Mouse (Mus musculus) layer of hippocampus, adult 8-10 months (tissue): ENCODE data around the gene Plch1. TPM values are rescaled to one million over a fixed set of nuclear protein-coding genes. Genes with fewer than 3 reads are reported as not detected.
A peak's percentile ranks its signal among the peaks of the same experiment; 100 is the strongest.

ENCODE experiments used
- DNase-seq, 2 experiments: peaks; one replicate each; pipeline ENCODE4 v3.0.0; 2022; ENCODE audit warnings: low spot score in 2 of 2
- total RNA-seq, 4 experiments: library from RNA; stranded (reverse); gene quantifications; 2 replicates each; pipeline ENCODE4 v1.2.4; 2022

Plch1 gene
- total RNA-seq = 1 to 10 TPM; 5.5 to 8.3 (median 7.0) TPM

DNA sequence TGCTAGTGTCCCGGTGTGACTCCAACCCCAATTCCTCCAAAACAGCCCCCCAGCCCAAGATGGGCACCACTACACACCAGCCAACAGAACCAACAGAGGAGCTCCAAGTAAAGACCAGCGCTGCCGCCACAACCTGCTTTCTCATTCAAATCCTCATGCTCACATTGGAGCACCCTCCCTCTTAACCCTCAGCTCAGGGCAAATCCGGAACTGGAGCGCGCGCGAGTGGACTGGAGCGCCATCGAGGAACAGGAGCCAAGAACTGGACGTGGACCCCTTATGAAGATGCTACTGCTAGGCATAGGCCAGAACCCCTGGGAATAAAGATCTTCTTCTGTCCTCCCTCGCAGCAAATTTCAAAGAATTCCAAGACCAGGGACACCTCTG is at the start of gene Plch1:
Gene Plch1 (minus strand): TSS at position 164 of the 387 bp plus-strand sequence.
- peak in 1 of 2 experiments; percentile 13 for DNase-seq

DNA sequence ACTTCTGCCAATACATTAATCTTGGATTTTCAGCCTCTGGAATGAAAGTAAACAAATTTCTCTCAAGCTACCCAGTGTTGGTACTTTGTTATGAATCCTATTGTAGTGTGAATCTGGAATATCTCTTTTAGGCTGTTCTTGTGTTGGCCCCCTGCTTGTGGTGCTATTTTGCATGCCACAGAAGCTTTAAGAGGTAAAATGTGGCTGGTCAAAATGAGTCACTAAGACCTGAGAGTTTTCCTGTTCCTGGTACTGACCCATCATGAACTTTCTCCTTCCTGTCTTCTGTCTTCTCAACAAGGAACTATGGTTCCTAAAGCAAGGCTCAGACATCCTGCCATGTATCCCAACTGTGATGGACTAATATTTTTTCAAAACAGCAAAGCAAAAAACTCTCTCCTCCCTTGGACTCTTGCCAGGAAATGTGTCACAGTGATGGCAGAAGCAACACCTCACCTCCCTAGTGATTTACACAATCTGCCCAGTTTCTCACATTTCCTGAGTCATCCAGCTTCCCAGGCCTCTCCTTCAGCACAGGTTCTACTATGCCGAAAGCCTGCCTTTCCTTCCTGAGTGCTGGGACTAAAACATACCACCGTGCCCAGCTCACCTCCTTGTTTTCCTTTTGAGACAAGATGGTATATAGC is 42.1 kb upstream of the Plch1 start:
- peak; percentile 25 to 35 for DNase-seq

DNA sequence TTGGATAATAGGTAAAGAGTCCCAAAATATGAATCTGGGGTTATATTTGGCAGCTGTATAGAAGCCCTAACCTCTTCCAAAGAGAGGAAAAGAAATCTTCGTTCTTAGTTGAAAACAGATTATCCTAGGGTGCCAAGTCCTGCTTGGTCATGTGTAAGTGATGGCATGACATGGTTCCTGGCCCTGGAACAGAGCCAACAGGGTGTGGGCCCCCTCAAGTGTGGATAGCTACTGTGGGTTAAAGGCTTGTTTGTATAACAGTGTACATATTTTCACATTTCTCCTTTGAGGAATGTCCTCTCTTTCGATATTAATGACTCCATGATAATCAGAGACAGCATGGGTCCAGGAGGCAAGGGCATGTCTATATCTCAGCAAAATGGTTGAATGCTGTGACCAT is 39.7 kb upstream of the Plch1 start:
- no peak for DNase-seq

DNA sequence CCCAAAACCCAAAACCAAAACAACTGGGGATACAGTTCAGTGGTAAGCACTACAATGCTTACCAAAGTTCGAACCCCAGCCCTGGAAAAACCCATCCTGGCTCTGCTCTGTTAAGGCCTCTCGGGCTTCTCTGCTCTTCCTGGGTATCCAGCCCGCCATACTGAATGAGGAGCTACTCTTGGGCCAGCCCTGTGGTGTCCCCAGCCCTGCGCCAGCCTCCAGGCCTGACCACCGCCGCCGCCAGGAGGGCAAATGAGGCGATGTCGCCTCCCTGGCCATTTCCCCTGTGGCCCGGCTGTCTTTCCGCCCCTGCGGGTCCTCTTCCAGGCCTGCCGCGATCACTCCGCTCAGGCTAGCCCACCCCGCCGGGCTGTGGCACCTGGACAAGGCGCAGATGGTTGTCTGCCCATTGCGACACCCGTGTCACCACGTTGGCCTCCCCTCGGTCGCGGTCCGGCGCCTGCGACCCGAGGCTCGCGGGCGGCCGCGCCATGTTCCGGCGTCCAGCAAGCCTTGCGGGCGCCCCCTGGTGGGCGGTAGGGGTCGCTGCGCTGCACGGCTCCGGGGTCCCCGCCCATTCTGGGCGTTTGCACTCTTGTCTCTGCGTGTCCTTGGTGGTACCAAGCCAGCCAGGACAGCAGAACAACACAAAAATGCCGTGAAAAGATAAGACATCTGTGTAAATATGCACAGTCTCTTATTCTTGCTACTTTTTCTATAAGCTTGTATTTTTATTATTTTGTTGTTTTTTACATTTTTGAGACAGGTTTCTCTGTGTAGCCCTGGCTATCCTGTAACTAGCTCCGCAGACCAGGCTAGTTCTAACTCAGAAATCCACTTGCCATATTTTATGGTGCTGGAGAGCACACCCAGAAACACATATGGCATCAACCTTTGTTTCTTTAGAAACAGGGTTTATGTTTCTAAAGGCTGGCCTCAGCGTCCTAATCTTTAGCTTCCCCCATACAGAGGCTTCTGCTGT is 29.9 kb upstream of the Plch1 start, which contains the start of gene E130311K13Rik:
Gene E130311K13Rik (minus strand): TSS at position 595 of the 982 bp plus-strand sequence.
- peak; percentile 76 to 92 for DNase-seq

DNA sequence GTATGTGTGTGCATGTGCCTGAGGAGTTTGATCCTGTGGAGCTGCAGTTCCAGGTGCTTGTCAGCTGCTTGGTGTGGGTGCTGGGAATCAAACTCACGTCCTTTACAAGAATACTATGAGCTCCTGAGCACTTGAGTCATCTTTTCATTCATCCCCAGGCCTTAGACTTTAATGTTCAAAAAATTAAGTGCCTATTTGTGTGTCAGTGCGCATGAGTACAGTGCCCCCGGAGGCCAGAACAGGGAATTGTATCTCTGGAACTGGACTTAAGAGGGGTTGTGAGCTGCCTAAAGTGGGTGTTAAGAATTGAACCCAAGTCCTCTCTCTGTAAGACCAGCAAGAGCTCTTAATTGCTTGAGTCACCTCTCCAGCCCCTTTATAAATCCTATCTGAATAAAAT is 20.4 kb upstream of the Plch1 start:
- DNase-seq = no peak

DNA sequence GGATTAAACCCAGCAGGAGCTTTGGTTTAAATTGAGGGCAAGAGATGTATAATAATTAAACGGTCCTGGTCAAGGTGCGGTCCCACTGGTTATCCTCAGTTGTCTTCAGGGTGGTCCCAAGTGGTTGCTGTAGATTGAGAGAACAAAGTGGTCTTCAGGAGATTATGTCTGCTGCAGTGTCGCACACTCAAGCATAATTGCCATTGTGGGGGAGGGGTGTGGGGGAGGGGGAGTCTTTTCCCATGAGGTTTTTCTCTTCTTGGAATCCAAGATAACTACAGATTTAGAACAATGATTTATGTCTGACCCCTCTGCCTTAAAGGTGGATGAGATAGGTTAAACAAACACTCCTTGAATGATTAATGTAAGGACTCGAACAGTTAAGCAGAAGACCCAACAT is 11.0 kb upstream of the Plch1 start:
- no peak for DNase-seq

DNA sequence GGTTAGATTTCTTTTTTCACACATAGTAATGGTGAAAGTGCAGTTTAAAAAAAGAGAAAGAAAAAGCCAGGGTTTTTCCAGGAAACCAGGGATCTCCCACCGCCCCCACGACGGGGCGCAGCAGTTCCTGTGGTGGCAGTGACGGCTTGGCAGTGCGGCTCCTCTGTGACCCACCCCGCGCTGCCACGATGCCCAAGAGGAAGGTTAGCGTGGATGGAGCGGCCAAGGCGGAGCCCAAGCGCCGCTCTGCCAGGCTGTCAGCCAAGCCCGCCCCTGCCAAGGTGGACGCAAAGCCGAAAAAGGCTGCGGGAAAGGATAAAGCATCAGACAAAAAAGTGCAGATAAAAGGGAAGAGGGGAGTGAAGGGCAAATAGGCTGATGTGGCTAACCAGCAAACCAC is 6.0 kb upstream of the Plch1 start:
- DNase-seq = no peak

DNA sequence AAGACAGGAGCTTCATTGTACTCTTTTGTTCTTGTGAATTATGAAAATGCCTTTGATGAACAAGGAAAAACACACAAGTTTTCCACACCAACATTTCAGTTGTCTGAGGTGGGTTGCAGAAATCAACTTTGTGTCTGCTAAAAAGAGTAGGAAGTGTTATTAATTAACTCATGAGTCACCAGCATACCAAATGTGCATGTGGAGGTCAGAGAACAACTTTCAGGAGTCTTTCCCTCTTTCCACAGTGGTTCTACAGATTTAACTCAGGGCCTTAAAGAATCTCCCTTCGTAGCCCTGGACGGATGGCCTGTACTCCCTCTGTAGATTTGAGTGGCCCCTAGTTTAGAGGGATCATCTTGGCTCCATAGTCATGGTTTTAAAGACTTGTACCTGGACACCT is 4.9 kb upstream of the Plch1 start:
- DNase-seq = no peak

DNA sequence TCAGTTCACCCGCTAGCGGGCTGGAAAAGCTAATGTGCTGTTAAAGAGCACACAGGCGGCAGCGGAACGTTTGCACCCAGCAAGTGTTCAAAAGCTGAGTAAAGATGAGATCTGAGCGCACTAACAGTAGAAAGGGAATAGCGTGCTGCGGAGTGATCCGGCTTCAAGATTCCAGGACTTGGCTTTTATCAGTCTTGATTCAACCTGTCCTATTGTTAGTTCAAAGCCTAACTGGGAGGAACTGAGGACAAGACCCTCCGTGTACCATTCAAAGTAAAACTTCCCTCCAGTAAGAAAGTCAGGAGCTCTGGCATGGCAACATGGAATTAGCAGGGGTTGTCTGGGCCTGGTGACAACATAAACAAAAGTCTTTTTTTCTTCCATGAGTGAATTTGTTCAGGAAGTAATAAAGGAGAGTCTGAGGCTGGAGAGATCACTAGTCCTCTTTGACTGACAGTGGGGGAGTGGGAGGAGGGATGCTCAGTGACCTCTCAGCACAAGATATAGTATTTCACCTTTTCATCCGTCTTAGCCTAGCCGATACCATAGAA is 824 bp upstream of the Plch1 start:
- peak in 1 of 2 experiments; percentile 26 for DNase-seq

DNA sequence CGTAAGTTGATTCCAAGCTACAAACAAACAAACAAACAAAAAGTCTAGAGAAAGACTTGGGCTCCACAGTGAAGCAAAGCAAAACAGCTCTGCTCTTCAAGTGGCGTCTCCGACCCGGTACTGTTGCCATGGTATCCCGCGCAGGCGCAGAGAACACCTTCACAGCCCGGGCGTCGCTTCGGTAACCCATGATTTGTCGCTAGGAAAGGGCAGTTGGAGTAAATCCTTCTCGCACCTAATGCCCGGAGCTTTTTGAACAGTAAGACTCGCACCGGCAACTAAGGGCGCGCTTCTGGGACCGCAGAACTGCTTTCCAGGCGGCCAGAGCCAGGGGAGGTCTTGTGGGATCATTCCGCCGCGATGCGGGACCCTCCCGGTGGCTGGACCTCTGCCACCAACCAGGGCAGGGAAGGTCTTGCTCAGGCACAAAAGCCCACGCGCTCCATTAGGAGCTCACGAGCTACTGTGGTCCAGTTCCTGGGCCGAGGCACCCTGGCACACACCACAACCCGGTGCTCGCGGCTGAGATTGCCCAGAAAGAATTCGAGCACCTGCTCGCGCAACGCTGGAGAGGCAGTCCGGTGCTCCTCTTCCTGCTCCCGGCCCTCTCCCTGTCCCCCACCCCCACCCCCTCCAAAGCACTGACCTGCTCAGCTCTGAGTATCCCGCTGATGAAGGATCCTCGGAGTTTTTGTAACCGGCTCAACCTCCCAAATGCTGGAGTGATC is 527 bp downstream of the Plch1 start:
- DNase-seq = peak; percentile 77 to 85

DNA sequence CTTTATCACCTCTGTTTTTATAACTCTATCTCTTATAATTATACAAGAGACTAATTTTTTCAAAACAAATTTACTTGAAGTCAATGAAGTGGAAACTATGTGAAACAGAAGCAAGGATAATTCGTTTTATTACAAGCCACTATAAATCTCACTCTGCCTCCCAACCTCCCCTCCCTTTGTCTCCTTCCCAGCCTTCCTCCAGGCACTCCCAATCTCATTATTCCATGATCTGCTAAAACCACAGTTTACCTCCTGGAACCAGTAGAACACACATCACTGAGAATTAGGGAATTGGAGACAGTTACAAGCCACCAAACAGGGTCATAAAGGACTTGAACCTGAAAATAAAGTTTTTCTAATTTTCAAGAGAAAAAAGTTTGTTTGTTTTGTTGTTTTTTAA is 2.1 kb downstream of the Plch1 start:
- DNase-seq = no peak

DNA sequence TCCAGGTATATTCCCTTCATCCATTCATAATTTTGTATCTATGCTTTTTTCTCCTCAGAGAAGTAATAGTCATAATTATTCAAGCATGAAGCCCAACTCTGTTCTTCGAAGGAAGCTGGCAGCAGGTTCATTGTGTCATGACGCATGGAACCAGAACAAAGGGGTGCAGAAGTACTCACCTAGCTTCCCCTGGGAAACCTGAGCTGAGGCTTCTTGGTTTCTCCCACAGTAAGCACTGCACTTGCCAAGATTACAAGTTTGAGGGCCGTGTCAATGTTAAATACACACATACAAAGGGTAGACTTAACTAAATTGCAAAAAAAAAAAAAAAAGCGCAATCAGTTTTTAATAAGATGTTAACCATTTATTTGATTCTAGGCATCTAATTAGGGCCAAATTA is 3.0 kb downstream of the Plch1 start:
- DNase-seq = no peak

DNA sequence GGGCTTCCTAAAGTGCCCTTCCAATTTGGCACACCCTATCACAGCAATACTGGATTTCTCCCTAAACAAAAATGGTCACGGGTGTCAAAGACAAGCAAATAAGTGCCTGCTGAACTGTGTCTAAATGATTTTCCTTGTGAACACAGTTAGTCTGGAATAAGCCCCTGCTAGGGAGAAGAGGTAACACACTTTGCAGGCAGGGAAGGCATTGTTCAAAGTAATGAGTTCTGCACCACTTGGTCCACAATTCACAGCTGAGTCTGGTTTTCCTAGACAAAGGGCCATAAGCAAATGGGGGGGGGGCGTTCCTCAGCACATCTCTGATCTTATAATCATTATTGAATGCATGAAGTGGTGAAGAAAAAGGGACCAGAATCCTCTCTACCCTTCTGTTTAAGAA is 3.5 kb downstream of the Plch1 start:
- no peak for DNase-seq

DNA sequence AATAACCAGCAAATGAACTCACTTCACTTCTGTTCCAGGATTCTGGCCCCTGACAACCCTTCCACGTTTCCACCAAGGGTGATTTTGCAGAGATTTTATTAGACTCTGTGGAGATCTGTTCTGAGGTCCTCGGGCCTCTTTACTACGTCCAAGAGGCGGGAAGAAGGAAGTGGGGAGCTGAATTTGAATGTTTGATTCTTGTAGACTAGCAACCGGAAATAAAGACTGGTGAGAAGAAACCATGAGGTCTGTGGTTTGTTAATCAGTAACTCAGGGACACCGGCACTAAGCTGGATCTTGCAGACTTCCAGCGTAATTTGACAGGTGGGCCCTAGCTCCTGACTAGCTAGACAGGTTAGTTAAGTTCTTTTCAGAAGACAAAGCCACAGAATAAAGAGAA is 5.6 kb downstream of the Plch1 start:
- no peak for DNase-seq

DNA sequence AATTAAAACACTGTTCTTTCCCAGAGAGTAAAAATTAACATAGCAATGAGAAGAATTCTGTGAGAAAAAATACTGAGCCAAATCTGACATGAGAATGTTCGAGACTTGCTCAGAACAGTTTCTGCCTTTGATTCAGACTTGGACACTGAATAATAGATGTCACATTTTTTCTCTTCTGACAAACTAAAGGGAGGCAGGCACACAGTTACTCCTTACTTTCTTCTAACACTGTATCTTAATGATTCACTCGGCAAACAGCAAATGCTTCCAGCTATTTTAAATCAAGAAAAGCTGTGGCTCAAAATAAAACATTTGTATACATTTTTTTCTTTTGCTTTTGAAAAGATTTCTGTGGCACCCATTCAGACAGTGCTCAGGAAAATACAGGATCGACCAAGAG is 7.1 kb downstream of the Plch1 start:
- DNase-seq = no peak

DNA sequence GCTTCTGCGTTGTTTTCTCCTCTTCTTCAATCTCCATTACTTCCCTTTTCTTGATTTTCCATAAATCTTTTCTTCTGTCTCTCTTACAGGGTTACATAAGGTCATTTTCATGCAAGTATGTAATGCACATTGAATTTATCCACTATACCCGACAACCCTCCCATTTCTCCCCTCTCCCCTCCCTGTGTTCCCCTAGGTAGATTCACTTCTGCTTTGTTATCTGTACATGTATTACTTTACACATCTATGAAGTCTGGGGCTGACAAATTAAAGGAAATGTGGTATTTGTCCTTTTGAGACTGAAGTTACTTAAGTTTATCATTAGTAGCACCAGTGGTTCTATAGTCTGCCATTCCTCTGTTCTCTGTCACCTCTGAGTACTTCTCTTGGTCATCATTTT is 18.2 kb downstream of the Plch1 start:
- no peak for DNase-seq

DNA sequence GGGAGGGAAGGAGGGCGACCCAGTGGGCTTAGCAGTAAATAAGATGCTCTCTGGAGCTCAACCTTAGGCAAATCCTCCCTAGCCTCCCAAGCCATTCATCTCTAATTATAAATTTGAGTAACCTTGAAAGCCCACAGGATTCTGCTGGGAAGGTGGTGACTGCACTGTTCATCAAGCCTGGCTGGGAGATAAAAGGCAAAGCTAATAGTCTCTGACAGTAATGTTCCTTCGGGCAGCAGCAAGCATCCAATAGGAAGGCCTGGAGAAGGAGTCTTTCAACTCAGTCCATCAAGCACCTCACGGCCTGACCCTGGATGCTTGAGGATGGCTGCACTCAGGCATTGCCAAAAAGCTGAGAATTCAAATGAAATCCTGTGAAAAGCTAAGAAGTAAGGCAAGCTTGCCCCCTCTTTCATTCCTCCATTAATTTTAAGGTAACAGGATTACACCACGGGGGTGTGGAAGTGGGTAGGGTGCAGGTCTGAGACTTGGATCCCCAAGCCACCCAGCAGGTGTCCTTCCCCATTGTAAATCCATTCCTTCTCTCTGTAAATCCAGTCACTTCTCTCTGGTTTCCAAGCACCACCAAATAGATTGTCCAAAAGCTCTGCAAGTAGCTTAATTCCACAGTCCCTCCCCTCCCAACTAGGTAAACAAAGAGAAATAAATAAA is 20.1 kb downstream of the Plch1 start:
- no peak for DNase-seq

DNA sequence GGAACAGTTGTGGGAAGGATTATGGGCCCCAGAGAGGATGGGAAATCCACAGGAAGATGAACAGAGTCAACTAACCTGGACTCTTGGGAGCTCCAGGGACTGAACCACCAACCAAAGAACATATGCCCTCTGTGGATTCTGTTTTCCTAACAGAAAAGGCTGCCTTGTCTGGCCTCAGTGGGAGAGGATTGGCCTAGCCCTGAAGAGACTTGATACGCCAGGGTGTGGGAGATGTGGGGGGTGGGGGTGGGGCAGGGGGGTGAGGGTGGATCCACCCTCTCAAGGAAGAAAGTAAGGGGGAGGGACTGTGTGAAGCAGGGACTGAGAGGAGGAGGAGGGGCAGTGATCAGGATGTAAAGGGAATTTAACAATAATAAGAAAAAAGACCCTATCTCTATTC is 26.5 kb downstream of the Plch1 start:
- DNase-seq = no peak

DNA sequence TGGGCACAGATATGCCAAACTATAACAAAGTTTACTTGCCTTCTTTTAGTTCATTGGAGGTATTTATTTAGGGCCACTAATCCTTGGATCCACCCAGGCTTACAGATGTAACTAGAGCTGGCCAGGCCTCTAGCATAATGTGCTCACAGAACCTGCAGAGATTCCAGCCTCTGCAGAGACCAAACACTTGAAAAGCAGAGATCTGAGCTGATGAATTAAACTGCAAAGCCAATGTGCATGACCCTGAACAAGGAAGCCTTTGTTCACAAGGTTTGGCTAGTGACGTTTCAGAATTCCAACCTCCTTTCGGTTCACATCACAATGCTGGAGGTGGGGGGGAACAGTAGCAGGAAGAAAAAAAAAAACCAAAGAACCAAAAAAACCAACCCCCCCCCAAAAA is 28.0 kb downstream of the Plch1 start:
- no peak for DNase-seq

DNA sequence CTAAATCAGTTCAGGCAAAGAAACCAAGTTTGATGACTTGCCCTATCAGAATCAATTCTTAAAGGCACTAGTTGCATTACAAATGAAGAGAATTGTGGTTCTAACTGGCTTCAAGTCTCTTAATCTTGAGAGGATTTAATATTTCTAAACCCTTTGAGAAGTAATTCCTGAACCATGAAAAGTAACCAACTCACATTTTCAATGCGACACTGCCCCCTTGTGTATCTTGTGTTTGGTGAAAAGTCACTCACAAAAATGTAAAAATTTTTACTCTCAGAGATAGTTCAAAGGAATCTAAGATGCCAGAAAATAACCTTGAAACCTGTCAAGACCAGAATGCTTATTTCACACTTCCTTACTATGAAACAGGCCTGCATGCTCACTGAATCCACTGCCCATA is 31.0 kb downstream of the Plch1 start:
- peak in 1 of 2 experiments; percentile 44 for DNase-seq

DNA sequence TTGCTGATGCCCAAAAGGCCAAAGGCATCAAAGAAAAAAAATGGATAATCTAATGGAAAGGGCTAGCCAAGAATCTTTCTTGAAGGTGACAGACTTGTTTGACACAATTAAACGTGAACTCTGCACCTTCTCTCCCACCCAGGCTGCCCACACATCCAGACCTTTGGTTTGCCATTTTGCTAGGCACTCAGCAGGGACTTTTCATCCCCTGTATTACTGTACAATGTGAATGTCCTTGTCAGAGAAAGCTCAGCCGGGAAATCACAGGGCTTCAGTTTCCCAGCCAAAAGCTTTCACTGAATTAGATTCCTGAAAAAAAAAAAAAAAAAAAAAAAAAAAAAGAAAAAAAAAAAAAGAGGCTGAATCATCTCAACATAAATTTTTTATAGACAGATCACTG is 34.2 kb downstream of the Plch1 start:
- no peak for DNase-seq
